Mouse (Mus musculus): ENCODE measurements around the gene Calcrl. TPM values are rescaled to one million over a fixed set of nuclear protein-coding genes. Genes with fewer than 3 reads are reported as not detected.

Gene Calcrl
- total RNA-seq, 2 experiments from 2014 or later, result 10.0 to 24.4 TPM

- ATAC-seq (replicated peaks; ENCODE audit: poor library complexity, severe bottlenecking), result no peak
These were observed 81.5 kb downstream of the Calcrl start for GRCm38 (mm10) chr2:84343756-84344155.

GRCm38 (mm10) chr2:84337774-84338450 lies 87.3 kb downstream of the Calcrl start:
- ATAC-seq (replicated peaks; ENCODE audit: poor library complexity, severe bottlenecking), result no peak

- ATAC-seq (replicated peaks; ENCODE audit: poor library complexity, severe bottlenecking), result no peak
These were observed 88.9 kb downstream of the Calcrl start for GRCm38 (mm10) chr2:84336331-84336730.

GRCm38 (mm10) chr2:84316185-84316805 lies 108.9 kb downstream of the Calcrl start:
- no peak for ATAC-seq (replicated peaks; ENCODE audit: poor library complexity, severe bottlenecking)

- ATAC-seq (replicated peaks; ENCODE audit: poor library complexity, severe bottlenecking), result no peak
These were observed 128.7 kb downstream of the Calcrl start for GRCm38 (mm10) chr2:84296517-84296916.

- no peak for ATAC-seq (replicated peaks; ENCODE audit: poor library complexity, severe bottlenecking)
These were observed 130.1 kb downstream of the Calcrl start for GRCm38 (mm10) chr2:84295068-84295467.

GRCm38 (mm10) chr2:84294611-84295010 lies 130.6 kb downstream of the Calcrl start:
- no peak for ATAC-seq (replicated peaks; ENCODE audit: poor library complexity, severe bottlenecking)

- no peak for ATAC-seq (replicated peaks; ENCODE audit: poor library complexity, severe bottlenecking)
These were observed 132.7 kb downstream of the Calcrl start for GRCm38 (mm10) chr2:84292351-84293000.

- ATAC-seq (replicated peaks; ENCODE audit: poor library complexity, severe bottlenecking), result no peak
These were observed 136.2 kb downstream of the Calcrl start for GRCm38 (mm10) chr2:84288940-84289557.

Other genes with a start within 250 kb of the Calcrl start
- gene Tfpi, start 51.4 kb upstream of the Calcrl start, total RNA-seq (2014; fragmentation: Nextera tagmentation), result 28.4 and 69.7 TPM in 2 replicates
- gene Tfpi, start 51.4 kb upstream of the Calcrl start, total RNA-seq (2017), result 74.5 and 81.7 TPM in 2 replicates
- 30.6 and 34.8 TPM in 2 replicates for gene Ctnnd1, start 225.4 kb upstream of the Calcrl start, total RNA-seq (2014; fragmentation: Nextera tagmentation)
- 27.4 and 44.7 TPM in 2 replicates for gene Ctnnd1, start 225.4 kb upstream of the Calcrl start, total RNA-seq (2017)
- gene Btbd18, start 233.7 kb upstream of the Calcrl start, total RNA-seq (2014; fragmentation: Nextera tagmentation), result not detected in 2 replicates
- not detected in 2 replicates for gene Btbd18, start 233.7 kb upstream of the Calcrl start, total RNA-seq (2017)
- 189 and 209 TPM in 2 replicates for gene Selenoh, start 245.4 kb upstream of the Calcrl start, total RNA-seq (2014; fragmentation: Nextera tagmentation)
- 156 and 175 TPM in 2 replicates for gene Selenoh, start 245.4 kb upstream of the Calcrl start, total RNA-seq (2017)

All from granulocyte monocyte progenitor cell, adult 5-6 weeks (primary cell).